Mouse (Mus musculus): ENCODE measurements around the gene Runx1. TPM values are rescaled to one million over a fixed set of nuclear protein-coding genes. Genes with fewer than 3 reads are reported as not detected.

The Runx1 gene
- polyA plus RNA-seq, 1 experiment from 2014 or later = 2.9 TPM

DNA sequence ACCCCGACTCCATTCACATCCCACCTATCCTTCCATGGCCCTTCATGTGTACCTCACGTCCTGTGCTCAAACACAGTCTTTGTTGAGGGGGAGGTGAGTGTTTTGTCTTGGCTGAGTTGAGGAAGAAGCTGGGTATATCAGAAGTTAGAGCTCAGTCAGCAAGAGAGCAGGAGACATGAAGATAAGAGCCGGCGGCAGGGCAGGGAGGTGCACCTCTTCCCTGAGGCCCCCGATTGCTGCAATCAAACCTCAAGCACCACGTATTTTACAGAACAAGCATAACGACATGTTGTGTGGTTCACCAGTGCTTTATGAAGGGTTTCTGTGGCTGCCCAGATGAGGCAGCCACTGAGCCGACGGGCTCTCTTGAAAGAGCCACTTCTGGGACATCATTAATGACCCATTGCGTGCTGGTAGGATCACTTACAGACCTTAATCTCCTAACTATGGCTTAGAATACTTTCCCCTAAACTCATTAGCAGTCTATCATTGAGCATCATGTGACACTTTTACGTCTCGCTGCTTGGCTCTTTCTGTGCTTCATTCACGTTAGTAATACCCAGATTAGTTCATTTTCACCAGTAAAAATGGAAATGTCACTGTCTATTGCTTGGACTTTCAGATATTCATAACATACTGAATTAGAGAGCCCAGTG, 61.1 kb downstream of the Runx1 start:
- H3K9me3 ChIP-seq (replicated peaks) = no peaks in the 10 kb centered on the region
- 0 out of 2 replicates have a peak, but pooled peaks cover 7% of the 10 kb centered on the region for H3K4me1 ChIP-seq
- H3K9ac ChIP-seq (replicated peaks) = no peak overlapping the region
- H3K27ac ChIP-seq (replicated peaks) = no peak overlapping the region
- no peak overlapping the region for H3K4me2 ChIP-seq
- no peak for ATAC-seq (ENCODE audit: low FRiP score)
- 67% methylated on average over 13 of the region's 13 CpGs for WGBS
- no peaks in the 10 kb centered on the region for H3K36me3 ChIP-seq
- no peaks in the 10 kb centered on the region for H3K27me3 ChIP-seq (replicated peaks)
- no peak overlapping the region for H3K4me3 ChIP-seq (replicated peaks)

DNA sequence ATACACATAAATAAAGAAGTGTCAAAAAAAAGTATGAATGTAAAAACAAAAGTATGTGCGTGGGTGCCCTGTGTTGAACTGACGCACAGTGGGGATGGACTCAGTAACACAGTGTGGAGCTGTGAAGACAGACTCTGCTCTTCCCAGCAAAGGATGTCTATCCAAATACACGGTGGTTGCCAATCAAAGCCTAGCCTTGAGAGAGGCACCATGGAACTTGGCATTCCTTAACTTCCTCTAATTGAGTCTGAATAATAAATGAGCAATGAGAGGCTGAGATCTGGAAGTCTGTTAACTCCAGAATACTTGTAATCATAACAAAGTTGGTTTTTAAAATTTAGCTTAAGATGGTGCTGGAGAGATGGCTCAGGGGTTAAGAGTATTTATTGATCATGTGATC, 62.3 kb downstream of the Runx1 start:
- 0 out of 2 replicates have a peak, but pooled peaks cover 7% of the 10 kb centered on the region for H3K4me1 ChIP-seq
- no peak for ATAC-seq (ENCODE audit: low FRiP score)
- no peak overlapping the region for H3K4me2 ChIP-seq
- H3K9me3 ChIP-seq (replicated peaks) = no peaks in the 10 kb centered on the region
- no peak overlapping the region for H3K9ac ChIP-seq (replicated peaks)
- 86% methylated on average over 3 of the region's 3 CpGs for WGBS
- H3K4me3 ChIP-seq (replicated peaks) = no peak overlapping the region
- no peak overlapping the region for H3K27ac ChIP-seq (replicated peaks)
- H3K36me3 ChIP-seq = no peaks in the 10 kb centered on the region
- H3K27me3 ChIP-seq (replicated peaks) = no peaks in the 10 kb centered on the region

DNA sequence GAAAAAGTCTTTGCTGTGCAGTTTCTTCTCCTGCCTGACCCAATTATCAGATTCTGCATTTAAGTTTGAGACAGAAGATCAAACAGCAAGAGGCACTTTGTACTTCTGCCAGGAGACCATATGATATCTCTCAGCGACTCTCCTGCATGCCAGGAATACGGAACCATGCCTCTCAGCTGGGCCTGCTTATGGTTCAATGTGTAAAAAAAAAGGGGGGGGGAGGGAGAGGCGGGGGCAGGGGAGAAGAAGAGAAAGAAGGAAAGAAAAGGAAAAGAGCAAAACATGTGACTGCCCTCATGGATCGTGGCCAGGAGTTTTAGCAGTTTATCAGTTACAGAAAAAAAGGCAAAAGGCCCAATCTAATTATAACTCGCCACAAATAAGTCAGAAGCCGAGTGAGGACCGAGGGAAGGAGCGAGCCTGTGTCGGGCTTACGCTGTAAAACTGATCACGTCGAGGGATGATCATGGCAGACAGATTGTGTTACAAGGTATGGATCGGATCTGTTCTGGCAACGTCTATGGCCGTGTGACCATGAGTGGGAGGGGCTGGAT, 63.9 kb downstream of the Runx1 start:
- WGBS = 80% methylated on average over 15 of the region's 15 CpGs
- H3K36me3 ChIP-seq = no peaks in the 10 kb centered on the region
- H3K9me3 ChIP-seq (replicated peaks) = no peaks in the 10 kb centered on the region
- no peak overlapping the region for H3K9ac ChIP-seq (replicated peaks)
- H3K4me1 ChIP-seq = 0 out of 2 replicates have a peak, but pooled peaks cover 7% of the 10 kb centered on the region
- H3K27ac ChIP-seq (replicated peaks) = no peak overlapping the region
- H3K4me2 ChIP-seq = no peak overlapping the region
- H3K4me3 ChIP-seq (replicated peaks) = no peak overlapping the region
- no peaks in the 10 kb centered on the region for H3K27me3 ChIP-seq (replicated peaks)
- ATAC-seq (ENCODE audit: low FRiP score) = no peak

DNA sequence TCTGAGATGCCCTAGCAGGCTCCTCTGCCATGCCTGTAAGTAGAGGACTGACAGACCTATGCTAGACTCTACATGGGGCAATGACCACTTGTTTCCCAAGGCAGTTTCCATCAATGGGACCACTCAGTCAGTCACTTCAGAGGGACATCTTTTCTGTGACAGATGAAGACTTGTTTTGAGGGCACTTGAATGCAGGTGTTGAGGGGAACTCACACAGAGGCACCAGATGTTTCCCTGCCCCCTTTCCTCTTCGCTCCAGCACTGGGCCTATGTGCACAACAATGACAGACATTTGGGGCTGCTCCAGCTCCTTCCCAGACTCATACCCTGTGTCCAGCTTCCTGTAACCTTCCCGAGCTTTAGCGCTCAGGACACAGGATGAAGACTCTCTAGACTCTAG, 65.9 kb downstream of the Runx1 start:
- Histone ChIP-seq H3K4me1 (0 out of 2 replicates have a peak, but pooled peaks cover 6% of the 10 kb centered on the region), H3K27ac (replicated peaks) (no peak overlapping the region), H3K4me3 (replicated peaks) (no peak overlapping the region), H3K27me3 (replicated peaks) (no peaks in the 10 kb centered on the region), H3K9ac (replicated peaks) (no peak overlapping the region), H3K36me3 (no peaks in the 10 kb centered on the region), H3K9me3 (replicated peaks) (no peaks in the 10 kb centered on the region), H3K4me2 (no peak overlapping the region)
- 80% methylated on average over 3 of the region's 3 CpGs for WGBS
- no peak for ATAC-seq (ENCODE audit: low FRiP score)

DNA sequence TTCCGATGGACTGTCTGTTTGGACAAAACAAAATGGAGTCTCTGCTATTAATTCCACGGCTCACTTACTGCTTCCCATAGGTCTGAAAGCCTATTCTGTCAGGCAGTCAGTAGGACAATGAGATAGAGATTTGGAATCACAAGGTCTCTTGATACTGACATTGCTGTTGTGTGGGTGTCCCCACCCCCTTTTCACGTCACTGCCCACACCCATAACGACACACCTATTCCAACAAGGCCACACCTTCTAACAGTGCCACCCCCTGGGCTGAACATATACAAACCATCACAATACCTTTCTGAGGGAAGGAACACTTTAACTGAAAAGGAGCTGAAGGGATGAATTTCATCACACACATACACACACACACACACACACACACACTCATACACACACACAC, 68.4 kb downstream of the Runx1 start:
- Histone ChIP-seq H3K4me1 (0 out of 2 replicates have a peak, but pooled peaks cover 2% of the 10 kb centered on the region), H3K9ac (replicated peaks) (no peak overlapping the region), H3K27me3 (replicated peaks) (no peaks in the 10 kb centered on the region), H3K4me2 (no peak overlapping the region), H3K36me3 (no peaks in the 10 kb centered on the region), H3K9me3 (replicated peaks) (no peaks in the 10 kb centered on the region), H3K4me3 (replicated peaks) (no peak overlapping the region), H3K27ac (replicated peaks) (no peak overlapping the region)
- WGBS = 85% methylated on average over 4 of the region's 4 CpGs
- ATAC-seq (ENCODE audit: low FRiP score) = no peak

DNA sequence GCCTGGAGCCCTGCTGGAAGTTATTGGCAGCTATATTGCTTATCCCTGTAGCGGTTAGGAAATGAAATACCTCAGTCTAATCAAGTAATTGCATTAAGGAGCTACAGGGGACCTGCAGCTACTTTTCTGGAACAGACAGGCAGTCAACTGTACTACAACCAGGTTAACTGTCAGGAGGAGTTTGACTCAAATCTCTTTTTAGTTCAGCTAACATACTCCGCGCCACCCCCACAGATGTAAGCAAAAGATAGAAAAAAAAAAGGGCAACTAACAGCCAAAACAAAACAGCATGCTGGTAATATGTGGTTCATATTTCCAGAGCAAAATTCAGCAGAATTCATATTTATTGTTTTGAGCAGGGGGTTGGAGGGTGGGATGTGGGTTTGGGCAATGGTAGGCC, 72.0 kb downstream of the Runx1 start:
- H3K4me2 ChIP-seq = no peak overlapping the region
- no peaks in the 10 kb centered on the region for H3K4me1 ChIP-seq
- no peak overlapping the region for H3K27ac ChIP-seq (replicated peaks)
- no peaks in the 10 kb centered on the region for H3K36me3 ChIP-seq
- no peak for ATAC-seq (ENCODE audit: low FRiP score)
- H3K4me3 ChIP-seq (replicated peaks) = no peak overlapping the region
- H3K27me3 ChIP-seq (replicated peaks) = no peaks in the 10 kb centered on the region
- 82% methylated on average over 3 of the region's 3 CpGs for WGBS
- no peaks in the 10 kb centered on the region for H3K9me3 ChIP-seq (replicated peaks)
- H3K9ac ChIP-seq (replicated peaks) = no peak overlapping the region

DNA sequence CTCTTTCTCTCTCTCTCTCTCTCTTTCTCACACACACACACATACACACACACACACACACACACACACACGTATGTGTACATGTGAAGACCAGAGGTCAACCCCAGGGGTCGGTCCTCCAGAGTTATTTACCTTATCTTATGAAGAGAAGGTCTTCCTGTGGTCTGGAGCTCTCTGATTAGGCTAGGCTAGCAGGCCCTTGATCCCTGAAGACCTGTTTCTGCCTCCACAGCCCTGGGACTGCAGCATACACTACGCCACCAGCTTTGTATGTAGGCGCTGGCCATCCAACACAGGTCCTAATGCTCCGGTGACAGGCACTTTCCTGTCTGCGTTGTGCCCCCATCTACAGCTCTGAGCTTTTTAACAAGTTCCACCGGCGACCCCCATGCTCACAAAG, 72.8 kb downstream of the Runx1 start:
- Histone ChIP-seq H3K4me2 (no peak overlapping the region), H3K4me3 (replicated peaks) (no peak overlapping the region), H3K27ac (replicated peaks) (no peak overlapping the region), H3K36me3 (no peaks in the 10 kb centered on the region), H3K27me3 (replicated peaks) (no peaks in the 10 kb centered on the region), H3K9me3 (replicated peaks) (no peaks in the 10 kb centered on the region), H3K4me1 (no peaks in the 10 kb centered on the region), H3K9ac (replicated peaks) (no peak overlapping the region)
- WGBS = 92% methylated on average over 8 of the region's 8 CpGs
- ATAC-seq (ENCODE audit: low FRiP score) = no peak

DNA sequence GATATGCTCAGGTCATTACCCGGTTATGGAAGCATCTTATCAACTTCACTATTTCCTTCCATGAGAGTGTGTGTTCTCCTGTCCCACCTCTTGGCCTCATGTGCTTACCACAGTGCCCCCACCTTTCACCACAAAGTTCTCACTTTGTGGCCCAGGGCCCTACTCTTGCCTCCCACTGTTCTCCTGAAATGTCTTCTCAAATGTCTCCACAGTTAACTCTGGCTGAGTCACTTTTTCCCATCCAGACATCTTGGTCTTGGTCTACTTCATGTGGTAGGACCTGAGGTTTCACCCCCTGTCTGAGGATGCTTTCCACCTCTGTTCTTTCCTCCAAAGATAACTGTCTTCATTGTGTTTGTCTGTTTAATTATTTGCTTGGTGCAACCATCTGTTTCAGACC, 77.7 kb downstream of the Runx1 start:
- Histone ChIP-seq H3K9ac (replicated peaks) (no peak overlapping the region), H3K27me3 (replicated peaks) (no peaks in the 10 kb centered on the region), H3K9me3 (replicated peaks) (no peaks in the 10 kb centered on the region), H3K4me2 (no peak overlapping the region), H3K36me3 (no peaks in the 10 kb centered on the region), H3K4me1 (peaks cover 3% of the 10 kb centered on the region; the same call in 1 of the 2 replicates), H3K27ac (replicated peaks) (no peak overlapping the region), H3K4me3 (replicated peaks) (no peak overlapping the region)
- whole genome bisulfite sequencing = 94% methylated on average over 1 of the region's 1 CpGs
- no peak for ATAC-seq (ENCODE audit: low FRiP score)

DNA sequence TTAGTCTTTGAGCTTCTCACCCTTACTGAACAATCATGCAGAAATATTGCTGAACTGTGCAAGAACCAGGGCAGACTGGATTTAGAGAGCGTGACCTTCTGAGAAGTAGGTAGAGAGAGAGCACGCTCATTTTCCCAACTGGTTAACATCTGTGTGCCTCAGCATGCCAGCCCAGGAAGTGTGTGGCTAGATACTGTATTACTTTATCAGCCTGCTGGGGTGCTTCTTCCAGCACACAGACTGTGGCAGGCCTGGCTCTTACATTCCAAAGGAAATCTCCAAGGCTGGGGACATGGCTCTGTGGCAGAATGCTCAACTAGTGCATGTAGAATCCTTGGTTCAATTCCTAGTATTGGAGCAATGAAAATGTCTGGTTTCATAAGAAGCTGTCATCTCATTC, 78.9 kb downstream of the Runx1 start:
- no peak for ATAC-seq (ENCODE audit: low FRiP score)
- peaks cover 3% of the 10 kb centered on the region; the same call in 1 of the 2 replicates for H3K4me1 ChIP-seq
- H3K9me3 ChIP-seq (replicated peaks) = no peaks in the 10 kb centered on the region
- WGBS = 89% methylated on average over 2 of the region's 2 CpGs
- H3K36me3 ChIP-seq = no peaks in the 10 kb centered on the region
- no peaks in the 10 kb centered on the region for H3K27me3 ChIP-seq (replicated peaks)
- H3K9ac ChIP-seq (replicated peaks) = no peak overlapping the region
- H3K27ac ChIP-seq (replicated peaks) = no peak overlapping the region
- no peak overlapping the region for H3K4me2 ChIP-seq
- no peak overlapping the region for H3K4me3 ChIP-seq (replicated peaks)

DNA sequence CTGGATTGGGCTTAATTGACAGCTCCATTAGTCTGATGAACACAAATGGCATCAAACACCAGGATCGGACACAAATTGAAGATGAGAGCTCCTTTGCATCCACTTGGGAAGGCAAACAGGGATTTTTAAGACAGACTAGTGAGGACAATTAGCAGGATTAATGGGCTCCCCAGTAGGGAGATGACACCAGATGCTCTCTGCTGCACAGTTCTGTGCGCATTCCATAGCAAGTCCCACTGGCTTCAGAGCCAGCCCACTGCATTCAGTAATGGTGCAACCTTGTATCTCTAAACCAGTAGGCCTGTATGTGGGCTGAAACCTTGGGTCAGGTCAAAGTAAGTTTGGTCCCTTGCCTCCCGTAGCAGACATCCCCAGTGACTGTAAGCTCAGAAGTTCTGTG, 80.7 kb downstream of the Runx1 start:
- WGBS = 46% methylated on average over 3 of the region's 3 CpGs
- H3K4me1 ChIP-seq = peaks cover 3% of the 10 kb centered on the region; the same call in 1 of the 2 replicates
- no peaks in the 10 kb centered on the region for H3K9me3 ChIP-seq (replicated peaks)
- ATAC-seq (ENCODE audit: low FRiP score) = no peak
- H3K9ac ChIP-seq (replicated peaks) = no peak overlapping the region
- H3K36me3 ChIP-seq = no peaks in the 10 kb centered on the region
- H3K4me2 ChIP-seq = no peak overlapping the region
- no peak overlapping the region for H3K27ac ChIP-seq (replicated peaks)
- H3K27me3 ChIP-seq (replicated peaks) = no peaks in the 10 kb centered on the region
- H3K4me3 ChIP-seq (replicated peaks) = no peak overlapping the region

DNA sequence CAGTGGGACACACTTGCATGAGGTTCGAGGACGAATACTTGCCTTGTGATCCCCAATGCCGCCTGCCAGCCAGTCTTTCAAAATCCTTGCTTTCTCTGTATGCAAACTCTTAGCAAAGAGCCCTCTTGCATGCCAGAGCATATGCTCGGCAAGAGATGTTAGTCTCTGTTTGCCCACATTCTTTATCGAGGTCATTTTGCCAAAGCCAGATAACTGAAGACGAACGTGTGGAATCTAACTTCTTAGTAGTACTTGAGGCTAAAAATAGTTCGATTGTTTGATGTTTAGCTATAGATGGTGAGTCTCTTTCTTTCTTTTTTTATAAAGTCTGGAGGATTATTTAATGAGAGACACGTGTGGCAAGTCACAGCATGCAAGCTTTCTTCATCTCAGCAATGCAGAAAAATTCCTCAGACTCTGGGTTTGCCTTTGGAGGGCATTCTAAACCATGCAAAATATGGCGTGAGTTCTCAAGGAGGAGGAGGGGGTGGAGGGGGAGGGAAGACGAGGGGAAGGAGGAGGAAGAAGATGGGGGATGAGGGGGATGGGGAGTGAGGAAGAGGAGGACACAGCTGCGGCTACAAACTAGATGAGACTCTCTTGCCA, 81.7 kb downstream of the Runx1 start:
- WGBS = 79% methylated on average over 12 of the region's 12 CpGs
- no peaks in the 10 kb centered on the region for H3K9me3 ChIP-seq (replicated peaks)
- H3K4me1 ChIP-seq = peaks cover 3% of the 10 kb centered on the region; the same call in 1 of the 2 replicates
- H3K36me3 ChIP-seq = no peaks in the 10 kb centered on the region
- H3K27ac ChIP-seq (replicated peaks) = no peak overlapping the region
- H3K4me3 ChIP-seq (replicated peaks) = no peak overlapping the region
- no peaks in the 10 kb centered on the region for H3K27me3 ChIP-seq (replicated peaks)
- ATAC-seq (ENCODE audit: low FRiP score) = no peak
- H3K4me2 ChIP-seq = no peak overlapping the region
- no peak overlapping the region for H3K9ac ChIP-seq (replicated peaks)

DNA sequence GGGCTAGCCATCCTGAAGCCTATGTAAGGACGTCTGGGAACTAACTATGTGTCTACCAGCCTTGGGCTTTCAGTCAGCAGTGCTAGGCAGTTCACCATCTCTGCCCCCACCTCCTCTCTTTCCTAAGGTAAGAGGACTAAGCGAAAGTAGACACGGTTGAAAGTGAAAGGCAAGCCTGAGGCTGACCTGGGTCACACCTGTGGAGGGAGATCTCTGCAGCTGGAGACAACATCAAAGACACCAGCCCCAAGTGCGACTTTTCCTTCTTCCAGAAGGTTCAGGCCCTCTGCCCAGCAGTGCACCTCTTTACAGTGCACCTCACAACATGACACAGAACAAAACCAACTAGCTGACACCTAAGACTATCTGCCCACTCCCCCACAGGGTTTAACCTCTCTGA, 82.2 kb downstream of the Runx1 start:
- H3K9me3 ChIP-seq (replicated peaks) = no peaks in the 10 kb centered on the region
- 88% methylated on average over 4 of the region's 4 CpGs for WGBS
- H3K4me1 ChIP-seq = peaks cover 3% of the 10 kb centered on the region; the same call in 1 of the 2 replicates
- H3K9ac ChIP-seq (replicated peaks) = no peak overlapping the region
- no peak overlapping the region for H3K27ac ChIP-seq (replicated peaks)
- H3K36me3 ChIP-seq = no peaks in the 10 kb centered on the region
- no peak overlapping the region for H3K4me2 ChIP-seq
- no peak for ATAC-seq (ENCODE audit: low FRiP score)
- H3K27me3 ChIP-seq (replicated peaks) = no peaks in the 10 kb centered on the region
- H3K4me3 ChIP-seq (replicated peaks) = no peak overlapping the region
